Mouse (Mus musculus): ENCODE results near the gene Adamts7. TPM values are rescaled to one million over a fixed set of nuclear protein-coding genes. Genes with fewer than 3 reads are reported as not detected.

Gene Adamts7
- polyA plus RNA-seq, 1 experiment from 2014 or later: 14.0 TPM

DNA sequence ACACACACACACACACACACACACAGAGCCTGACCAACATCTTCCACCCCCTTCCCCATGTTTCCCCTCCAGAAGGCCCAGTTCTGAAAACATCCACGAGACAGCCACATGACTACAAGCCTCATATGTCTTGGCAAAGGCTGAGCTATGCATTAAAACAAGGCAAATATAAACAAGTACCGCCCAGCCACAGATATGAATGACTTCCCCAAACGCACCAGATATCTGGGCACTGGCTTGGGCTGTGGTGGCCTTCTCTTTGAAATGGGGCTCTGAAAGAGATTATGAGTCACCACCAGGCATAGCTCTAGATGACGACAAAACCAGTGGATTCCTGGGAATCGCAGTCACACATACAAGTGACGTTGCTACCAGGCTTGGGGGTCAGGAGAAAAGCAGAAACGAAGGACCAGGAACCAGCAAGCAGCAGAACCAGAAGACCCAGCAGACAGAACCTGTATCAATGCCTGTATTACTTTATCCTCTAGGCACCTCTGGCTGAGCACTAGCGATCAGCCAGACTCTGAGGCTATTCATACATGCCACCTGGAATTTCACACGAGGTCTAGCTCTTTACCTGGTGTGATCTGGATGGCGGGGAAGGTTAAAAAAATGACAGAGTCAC is 72.5 kb downstream of the Adamts7 start:
- H3K27ac ChIP-seq (ENCODE audit: low read length): no peak overlapping the region
- H3K4me2 ChIP-seq (ENCODE audit: low read length): no peak overlapping the region
- no peaks in the 10 kb centered on the region for H3K9me3 ChIP-seq (ENCODE audit: control insufficient read depth, low read length)
- H3K36me3 ChIP-seq (ENCODE audit: control insufficient read depth, insufficient read depth): no peaks in the 10 kb centered on the region
- no peak overlapping the region for H3K4me3 ChIP-seq (replicated peaks; ENCODE audit: low read length)
- WGBS: 89% methylated on average over 10 of the region's 10 CpGs
- H3K4me1 ChIP-seq (replicated peaks; ENCODE audit: control insufficient read depth, insufficient read depth, low read length): no peaks in the 10 kb centered on the region
- H3K27me3 ChIP-seq (replicated peaks; ENCODE audit: control insufficient read depth, insufficient read depth, low read length): no peaks in the 10 kb centered on the region
- H3K9ac ChIP-seq (replicated peaks; ENCODE audit: low read depth, low read length): no peak overlapping the region
- no peak for ATAC-seq

DNA sequence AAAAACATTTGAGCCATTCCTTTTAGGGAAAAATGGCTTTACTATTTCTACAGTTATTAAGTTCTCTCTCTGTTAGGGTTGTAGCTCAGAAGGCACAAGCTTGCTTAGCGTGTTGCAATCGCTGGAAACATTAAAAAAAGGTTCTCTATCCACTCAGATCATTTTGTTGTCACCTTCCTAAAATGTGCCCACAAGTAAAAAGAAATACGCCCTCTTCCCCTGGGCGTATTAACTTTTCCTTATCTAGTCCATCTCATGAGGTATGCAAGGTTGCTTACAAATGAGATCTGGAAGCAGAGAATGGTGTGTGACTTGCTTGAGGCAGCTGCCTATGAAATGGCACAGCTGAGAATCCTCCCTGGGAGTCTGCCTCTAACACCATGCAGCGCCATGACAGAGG is 73.9 kb downstream of the Adamts7 start:
- ATAC-seq: no peak
- 97% methylated on average over 5 of the region's 5 CpGs for WGBS
- H3K9me3 ChIP-seq (ENCODE audit: control insufficient read depth, low read length): no peaks in the 10 kb centered on the region
- H3K4me1 ChIP-seq (replicated peaks; ENCODE audit: control insufficient read depth, insufficient read depth, low read length): no peaks in the 10 kb centered on the region
- no peak overlapping the region for H3K4me2 ChIP-seq (ENCODE audit: low read length)
- H3K4me3 ChIP-seq (replicated peaks; ENCODE audit: low read length): no peak overlapping the region
- H3K27ac ChIP-seq (ENCODE audit: low read length): no peak overlapping the region
- no peaks in the 10 kb centered on the region for H3K36me3 ChIP-seq (ENCODE audit: control insufficient read depth, insufficient read depth)
- H3K27me3 ChIP-seq (replicated peaks; ENCODE audit: control insufficient read depth, insufficient read depth, low read length): no peaks in the 10 kb centered on the region
- no peak overlapping the region for H3K9ac ChIP-seq (replicated peaks; ENCODE audit: low read depth, low read length)

- no peak overlapping the region for H3K27ac ChIP-seq (ENCODE audit: low read length)
- H3K4me2 ChIP-seq (ENCODE audit: low read length): no peak overlapping the region
- H3K4me1 ChIP-seq (replicated peaks; ENCODE audit: control insufficient read depth, insufficient read depth, low read length): no peaks in the 10 kb centered on the region
- H3K36me3 ChIP-seq (ENCODE audit: control insufficient read depth, insufficient read depth): no peaks in the 10 kb centered on the region
- no peak for ATAC-seq
- no peaks in the 10 kb centered on the region for H3K27me3 ChIP-seq (replicated peaks; ENCODE audit: control insufficient read depth, insufficient read depth, low read length)
- no peaks in the 10 kb centered on the region for H3K9me3 ChIP-seq (ENCODE audit: control insufficient read depth, low read length)
- H3K4me3 ChIP-seq (replicated peaks; ENCODE audit: low read length): no peak overlapping the region
- H3K9ac ChIP-seq (replicated peaks; ENCODE audit: low read depth, low read length): no peak overlapping the region
- 82% methylated on average over 9 of the region's 9 CpGs for WGBS
Observed at GRCm38 (mm10) chr9:90237232-90238062, 74.6 kb downstream of the Adamts7 start.

- Histone ChIP-seq H3K9me3 (ENCODE audit: control insufficient read depth, low read length) (no peaks in the 10 kb centered on the region), H3K27ac (ENCODE audit: low read length) (no peak overlapping the region), H3K4me2 (ENCODE audit: low read length) (no peak overlapping the region), H3K4me1 (replicated peaks; ENCODE audit: control insufficient read depth, insufficient read depth, low read length) (no peaks in the 10 kb centered on the region), H3K36me3 (ENCODE audit: control insufficient read depth, insufficient read depth) (no peaks in the 10 kb centered on the region), H3K9ac (replicated peaks; ENCODE audit: low read depth, low read length) (no peak overlapping the region), H3K27me3 (replicated peaks; ENCODE audit: control insufficient read depth, insufficient read depth, low read length) (no peaks in the 10 kb centered on the region), H3K4me3 (replicated peaks; ENCODE audit: low read length) (no peak overlapping the region)
- 54% methylated on average over 4 of the region's 4 CpGs for WGBS
- peak; percentile 61 for ATAC-seq
Observed at GRCm38 (mm10) chr9:90240560-90240959, 77.7 kb downstream of the Adamts7 start.

DNA sequence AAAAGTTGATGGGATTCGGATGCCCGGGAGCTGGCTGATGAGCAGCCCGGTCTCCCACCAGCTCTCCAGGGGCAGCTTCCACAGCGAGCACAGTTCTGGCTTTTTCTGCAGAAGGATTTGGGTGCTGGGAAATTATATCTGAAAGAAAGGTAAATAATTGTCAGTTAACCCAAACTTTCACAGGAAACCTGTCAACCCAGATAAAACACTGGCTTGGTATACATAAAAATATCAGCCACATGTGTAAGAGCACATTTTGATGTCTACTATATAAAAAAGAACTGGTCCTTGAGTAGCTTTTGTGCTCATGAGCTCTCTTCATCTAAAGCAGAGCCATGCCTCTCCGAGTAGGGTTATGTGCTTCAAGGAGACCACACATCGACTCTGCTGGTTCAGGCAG is 78.2 kb downstream of the Adamts7 start:
- Histone ChIP-seq H3K36me3 (ENCODE audit: control insufficient read depth, insufficient read depth) (no peaks in the 10 kb centered on the region), H3K9ac (replicated peaks; ENCODE audit: low read depth, low read length) (no peak overlapping the region), H3K4me1 (replicated peaks; ENCODE audit: control insufficient read depth, insufficient read depth, low read length) (no peaks in the 10 kb centered on the region), H3K4me2 (ENCODE audit: low read length) (no peak overlapping the region), H3K27me3 (replicated peaks; ENCODE audit: control insufficient read depth, insufficient read depth, low read length) (no peaks in the 10 kb centered on the region), H3K9me3 (ENCODE audit: control insufficient read depth, low read length) (no peaks in the 10 kb centered on the region), H3K4me3 (replicated peaks; ENCODE audit: low read length) (no peak overlapping the region), H3K27ac (ENCODE audit: low read length) (no peak overlapping the region)
- 91% methylated on average over 6 of the region's 6 CpGs for WGBS
- ATAC-seq: no peak

GRCm38 (mm10) chr9:90241618-90242017 is 78.7 kb downstream of the Adamts7 start:
- Histone ChIP-seq H3K4me1 (replicated peaks; ENCODE audit: control insufficient read depth, insufficient read depth, low read length) (no peaks in the 10 kb centered on the region), H3K9me3 (ENCODE audit: control insufficient read depth, low read length) (no peaks in the 10 kb centered on the region), H3K27ac (ENCODE audit: low read length) (no peak overlapping the region), H3K4me2 (ENCODE audit: low read length) (no peak overlapping the region), H3K36me3 (ENCODE audit: control insufficient read depth, insufficient read depth) (no peaks in the 10 kb centered on the region), H3K9ac (replicated peaks; ENCODE audit: low read depth, low read length) (no peak overlapping the region), H3K27me3 (replicated peaks; ENCODE audit: control insufficient read depth, insufficient read depth, low read length) (no peaks in the 10 kb centered on the region), H3K4me3 (replicated peaks; ENCODE audit: low read length) (no peak overlapping the region)
- 0 out of 2 replicates have a peak, but pooled peaks have one; percentile 19 for ATAC-seq
- 62% methylated on average over 7 of the region's 7 CpGs for WGBS

- Histone ChIP-seq H3K4me3 (replicated peaks; ENCODE audit: low read length) (no peak overlapping the region), H3K36me3 (ENCODE audit: control insufficient read depth, insufficient read depth) (no peaks in the 10 kb centered on the region), H3K4me1 (replicated peaks; ENCODE audit: control insufficient read depth, insufficient read depth, low read length) (no peaks in the 10 kb centered on the region), H3K27me3 (replicated peaks; ENCODE audit: control insufficient read depth, insufficient read depth, low read length) (no peaks in the 10 kb centered on the region), H3K27ac (ENCODE audit: low read length) (no peak overlapping the region), H3K9me3 (ENCODE audit: control insufficient read depth, low read length) (no peaks in the 10 kb centered on the region), H3K9ac (replicated peaks; ENCODE audit: low read depth, low read length) (no peak overlapping the region), H3K4me2 (ENCODE audit: low read length) (no peak overlapping the region)
- ATAC-seq: no peak
- 88% methylated on average over 6 of the region's 6 CpGs for WGBS
Observed at GRCm38 (mm10) chr9:90242291-90242690, 79.4 kb downstream of the Adamts7 start.

DNA sequence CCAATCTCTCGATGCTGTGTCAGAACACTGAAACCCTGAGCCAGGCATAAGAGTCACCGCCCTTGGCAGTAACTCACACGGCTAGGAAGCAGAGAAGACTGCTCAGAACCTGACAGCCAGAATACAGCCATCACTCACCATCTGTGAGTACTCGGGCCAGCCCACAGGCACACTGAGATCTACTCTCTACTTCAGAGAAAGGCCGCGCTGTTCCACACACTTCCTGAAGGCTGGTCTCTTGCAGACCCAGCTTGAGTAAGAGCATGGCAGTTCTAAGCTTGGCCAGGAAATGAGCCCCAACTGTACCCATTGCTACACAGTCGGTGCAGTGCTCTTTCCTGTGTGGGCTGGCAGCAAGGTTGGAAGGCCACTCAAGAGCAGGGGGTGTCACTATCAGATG is 80.0 kb downstream of the Adamts7 start:
- no peak for ATAC-seq
- Histone ChIP-seq H3K9ac (replicated peaks; ENCODE audit: low read depth, low read length) (no peak overlapping the region), H3K36me3 (ENCODE audit: control insufficient read depth, insufficient read depth) (no peaks in the 10 kb centered on the region), H3K4me2 (ENCODE audit: low read length) (no peak overlapping the region), H3K9me3 (ENCODE audit: control insufficient read depth, low read length) (no peaks in the 10 kb centered on the region), H3K27ac (ENCODE audit: low read length) (no peak overlapping the region), H3K4me1 (replicated peaks; ENCODE audit: control insufficient read depth, insufficient read depth, low read length) (no peaks in the 10 kb centered on the region), H3K27me3 (replicated peaks; ENCODE audit: control insufficient read depth, insufficient read depth, low read length) (no peaks in the 10 kb centered on the region), H3K4me3 (replicated peaks; ENCODE audit: low read length) (no peak overlapping the region)
- WGBS: 92% methylated on average over 7 of the region's 7 CpGs

DNA sequence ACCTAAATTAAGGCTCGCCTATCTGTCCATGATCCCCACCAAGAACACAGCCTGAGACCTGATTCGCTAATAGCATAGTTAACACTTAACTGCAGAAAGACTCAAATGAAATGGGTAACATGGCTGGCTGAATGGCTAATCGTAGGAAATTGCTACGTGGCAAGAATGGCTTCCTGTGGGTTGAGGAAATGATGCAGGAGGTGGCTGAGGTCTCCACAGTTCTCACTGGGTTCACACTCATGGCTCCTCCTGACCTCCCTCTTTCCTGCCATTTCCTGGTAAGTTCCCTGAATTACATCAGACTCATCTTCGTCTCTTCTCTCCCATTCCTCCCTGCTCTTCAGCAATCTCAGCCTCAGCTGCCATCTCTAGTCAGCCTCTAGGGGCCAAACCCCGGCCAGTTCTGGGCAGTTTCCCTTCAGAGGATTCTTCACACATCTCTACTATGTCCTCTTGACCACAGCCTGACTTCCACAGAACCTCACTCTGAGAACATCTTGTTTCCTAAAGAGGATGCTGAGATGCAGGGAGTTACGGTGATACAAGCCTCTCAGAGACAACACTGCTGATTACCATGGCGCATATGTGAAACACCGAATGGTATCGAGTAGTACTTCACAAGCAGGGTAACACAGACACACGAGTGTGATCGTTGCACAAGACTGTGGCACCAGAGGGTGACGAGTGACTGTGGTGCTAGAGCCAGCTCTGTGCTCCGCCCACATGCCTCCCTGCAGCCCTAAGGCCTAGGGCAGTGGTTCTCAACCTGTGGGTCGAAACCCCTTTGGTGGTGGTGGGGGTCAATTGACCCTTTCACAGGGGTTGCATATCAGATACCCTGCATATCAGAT is 81.7 kb downstream of the Adamts7 start:
- H3K9me3 ChIP-seq (ENCODE audit: control insufficient read depth, low read length): no peaks in the 10 kb centered on the region
- H3K9ac ChIP-seq (replicated peaks; ENCODE audit: low read depth, low read length): no peak overlapping the region
- H3K4me2 ChIP-seq (ENCODE audit: low read length): no peak overlapping the region
- no peaks in the 10 kb centered on the region for H3K27me3 ChIP-seq (replicated peaks; ENCODE audit: control insufficient read depth, insufficient read depth, low read length)
- H3K27ac ChIP-seq (ENCODE audit: low read length): no peak overlapping the region
- H3K4me3 ChIP-seq (replicated peaks; ENCODE audit: low read length): no peak overlapping the region
- no peak for ATAC-seq
- H3K36me3 ChIP-seq (ENCODE audit: control insufficient read depth, insufficient read depth): no peaks in the 10 kb centered on the region
- WGBS: 89% methylated on average over 15 of the region's 15 CpGs
- H3K4me1 ChIP-seq (replicated peaks; ENCODE audit: control insufficient read depth, insufficient read depth, low read length): no peaks in the 10 kb centered on the region

Measured in forebrain, embryonic 16.5 days (tissue).